Mouse (Mus musculus): ENCODE data around the gene Tomm40l.
A peak's percentile ranks its signal among the peaks of the same experiment; 100 is the strongest.

Gene Tomm40l

DNA sequence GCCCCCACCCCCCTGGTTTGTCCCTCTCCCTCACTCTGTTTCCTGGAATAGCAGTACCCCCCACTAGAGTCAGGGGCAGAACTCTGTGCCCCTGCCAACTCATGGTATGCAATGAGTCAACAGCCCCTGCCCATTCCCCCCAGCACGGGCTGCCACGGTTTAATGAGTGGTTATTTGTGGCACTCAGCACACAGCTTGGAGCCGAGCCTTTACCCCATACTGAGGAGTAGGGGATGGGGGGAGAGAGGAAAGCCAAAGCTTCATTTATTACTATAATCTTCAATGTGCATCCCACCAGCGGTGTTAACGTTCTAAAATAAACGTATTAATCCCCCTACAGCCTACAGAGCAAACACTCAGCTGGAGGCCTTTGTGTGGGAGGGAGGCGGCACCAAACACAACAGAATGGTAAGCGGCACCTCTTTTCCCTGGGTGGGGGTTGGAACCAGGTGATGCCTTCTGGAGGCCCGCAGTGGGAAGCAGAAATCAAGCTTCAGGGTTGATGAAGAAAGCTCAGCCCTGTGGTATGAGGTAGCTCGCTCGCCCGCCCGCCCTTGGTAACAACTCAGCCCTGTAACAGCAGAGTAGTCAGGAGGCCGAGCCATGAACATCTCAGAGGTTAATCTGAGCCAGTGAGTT is 32.7 kb downstream of the Tomm40l start:
- DNase-seq: no peak

GRCm38 (mm10) chr1:171189046-171189445 is 33.3 kb downstream of the Tomm40l start:
- DNase-seq: no peak

DNA sequence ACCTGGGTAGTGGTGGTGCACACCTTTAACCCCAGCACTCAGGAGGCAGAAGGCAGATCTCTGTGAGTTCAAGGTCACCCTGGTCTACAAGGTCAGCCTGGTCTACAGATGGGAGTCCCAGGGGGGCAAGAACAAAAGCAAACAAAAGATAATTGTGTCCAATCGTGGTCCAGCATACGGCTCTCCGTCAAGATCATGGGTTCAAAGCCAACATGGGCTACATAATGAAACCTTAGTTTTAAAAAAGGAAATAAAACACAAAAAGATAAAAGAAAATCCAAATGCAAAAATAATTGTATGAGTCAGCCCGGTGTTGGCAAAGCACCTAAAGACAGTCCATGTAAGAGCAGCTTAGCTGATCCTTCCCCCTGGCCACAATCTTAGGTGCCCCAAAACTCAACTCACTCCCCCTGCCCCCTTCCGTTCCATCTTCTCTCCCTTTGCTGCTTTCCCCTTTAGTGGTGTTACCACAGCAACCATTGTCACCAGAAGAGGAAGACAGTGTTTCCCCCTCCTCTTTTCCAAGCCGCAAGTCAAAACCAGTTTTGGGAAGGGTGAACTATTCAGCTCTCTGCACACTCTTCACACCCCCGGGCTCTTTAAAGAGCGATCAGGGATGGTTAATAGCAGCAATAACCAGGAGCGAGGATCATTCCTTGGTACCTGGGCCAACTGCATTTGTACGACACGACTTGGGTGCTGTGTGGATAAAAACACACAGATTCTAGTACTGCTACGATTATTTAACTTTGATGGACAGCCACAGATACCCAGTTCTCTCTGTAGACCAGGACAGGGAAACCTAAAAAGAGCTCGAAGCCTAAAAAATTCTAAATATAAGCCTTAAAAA is 34.2 kb downstream of the Tomm40l start:
- no peak for DNase-seq

GRCm38 (mm10) chr1:171185655-171186054 is 36.7 kb downstream of the Tomm40l start:
- DNase-seq: no peak

- peak; percentile 78 for DNase-seq
Observed at GRCm38 (mm10) chr1:171184314-171184713, 38.0 kb downstream of the Tomm40l start.

- DNase-seq: peak; percentile 72
Observed at GRCm38 (mm10) chr1:171183620-171184019, 38.7 kb downstream of the Tomm40l start.

GRCm38 (mm10) chr1:171183025-171183424 is 39.3 kb downstream of the Tomm40l start:
- DNase-seq: no peak

DNA sequence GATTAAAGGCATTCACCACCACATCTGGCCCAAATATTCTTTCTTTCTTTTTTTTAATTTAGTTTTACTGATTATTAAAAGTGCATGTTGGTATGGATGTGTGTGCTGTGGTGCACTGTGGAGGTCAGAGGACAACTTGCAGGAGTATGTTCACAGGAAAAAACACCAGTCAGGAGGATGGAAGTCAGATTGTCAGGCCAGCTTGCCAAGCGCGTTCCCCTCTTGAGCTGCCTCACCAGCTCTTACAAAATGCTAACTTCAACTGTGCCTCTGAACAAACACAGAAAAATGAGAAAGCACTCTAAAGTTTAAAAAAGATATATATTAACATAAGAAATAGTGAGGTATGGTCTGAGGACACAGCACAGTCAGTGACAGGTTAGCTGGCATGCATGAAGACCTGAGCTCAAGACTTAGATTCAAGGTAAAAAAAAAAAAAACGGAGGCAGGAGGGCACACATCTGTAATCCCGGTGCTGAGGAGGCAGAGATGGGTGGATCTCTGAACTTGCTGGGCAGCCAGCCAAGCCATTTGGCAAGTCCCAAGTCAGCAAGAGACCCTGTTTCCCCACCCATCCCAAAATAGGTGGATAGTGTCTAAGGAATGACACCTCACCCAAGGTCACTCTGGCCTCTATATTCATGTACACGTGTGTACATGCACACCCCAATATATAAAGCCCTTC is 42.7 kb downstream of the Tomm40l start:
- DNase-seq: no peak

GRCm38 (mm10) chr1:171172779-171173178 is 49.5 kb downstream of the Tomm40l start:
- DNase-seq: no peak

DNA sequence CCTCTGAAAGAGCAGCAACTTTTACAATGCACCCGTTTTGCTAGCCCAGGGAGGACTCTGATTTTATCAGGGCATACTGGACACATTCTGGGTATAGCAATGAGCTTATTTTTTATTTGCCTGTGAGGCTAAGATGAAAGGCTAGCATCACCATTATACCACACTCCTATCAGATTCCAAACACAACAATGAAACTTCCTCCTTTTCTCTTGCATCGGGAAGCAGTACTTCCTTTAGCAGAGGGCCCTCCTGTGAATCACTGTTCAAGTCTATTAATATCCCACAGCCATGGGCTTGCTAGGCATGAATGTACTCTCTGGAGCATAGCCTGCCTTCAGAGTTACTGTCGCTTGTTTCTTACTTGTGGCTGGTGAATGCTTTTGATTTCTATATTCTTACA is 51.2 kb downstream of the Tomm40l start:
- peak; percentile 36 for DNase-seq

- DNase-seq: no peak
Observed at GRCm38 (mm10) chr1:171169913-171170312, 52.4 kb downstream of the Tomm40l start.

GRCm38 (mm10) chr1:171168906-171169305 is 53.4 kb downstream of the Tomm40l start:
- no peak for DNase-seq
